Mouse (Mus musculus) intestine, embryonic 15.5 days (tissue): ENCODE data around the gene Mrgprf. TPM values are rescaled to one million over a fixed set of nuclear protein-coding genes. Genes with fewer than 3 reads are reported as not detected.

ENCODE experiments used
- ATAC-seq: fragments of 200-750 bp; cut with Nextera tagmentation; 2 replicates; pipeline ENCODE4 v1.8.0; 2017; ENCODE audit warnings: moderate TSS enrichment, moderate library complexity
- H3K27ac ChIP-seq: fragments of 300-500 bp; sonication (generic); 2 replicates; pipeline ENCODE4 v1.5.1; 2015; ENCODE audit warnings: mild to moderate bottlenecking, inconsistent platforms
- H3K27me3 ChIP-seq: fragments of 300-500 bp; sonication (generic); replicated peaks from 2 replicates; pipeline ENCODE4 v1.6.1; 2015; ENCODE audit warnings: inconsistent platforms
- H3K36me3 ChIP-seq: fragments of 300-500 bp; sonication (generic); 2 replicates; pipeline ENCODE4 v1.6.1; 2015; ENCODE audit warnings: inconsistent platforms
- H3K4me1 ChIP-seq: fragments of 300-500 bp; sonication (generic); replicated peaks from 2 replicates; pipeline ENCODE4 v1.6.1; 2015; ENCODE audit warnings: inconsistent platforms
- H3K4me2 ChIP-seq: fragments of 300-500 bp; sonication (generic); replicated peaks from 2 replicates; pipeline ENCODE4 v1.6.1; 2015; ENCODE audit warnings: mild to moderate bottlenecking, inconsistent platforms
- H3K4me3 ChIP-seq: fragments of 300-500 bp; sonication (generic); replicated peaks from 2 replicates; pipeline ENCODE4 v1.5.1; 2015; ENCODE audit warnings: inconsistent platforms
- H3K9ac ChIP-seq: fragments of 300-500 bp; sonication (generic); 2 replicates; pipeline ENCODE4 v1.6.1; 2015; ENCODE audit warnings: inconsistent platforms
- H3K9me3 ChIP-seq: fragments of 300-500 bp; sonication (generic); 2 replicates; pipeline ENCODE4 v1.6.1; 2016; ENCODE audit warnings: inconsistent platforms
- WGBS: fragments of 180-500 bp; shearing (Covaris S2); methylation state at CpG from one replicate; pipeline ENCODE4 v1.1.7; 2015; 5-methylcytosine and 5-hydroxymethylcytosine counted together
- polyA plus RNA-seq: library from polyadenylated mRNA; unstranded; fragments of >200 nt; fragmentation: Nextera tagmentation; extraction: Ambion mirVana; gene quantifications from 2 replicates; pipeline ENCODE4 v1.2.1, GENCODE M21; 2015

Gene Mrgprf
- polyA plus RNA-seq, 1 experiment from 2014 or later, result 1.8 TPM

GRCm38 (mm10) chr7:145283487-145284187 is 17.0 kb upstream of the Mrgprf start, which contains the start of gene Tpcn2:
Tpcn2 (minus strand) TSS chr7:145284011.
- Histone ChIP-seq H3K9ac (peak within 1 kb of the TSS; percentile 51), H3K4me3 (peak within 1 kb of the TSS; percentile 48), H3K27ac (peak within 1 kb of the TSS; percentile 23), H3K4me2 (peak within 1 kb of the TSS; percentile 78), H3K27me3 (no peaks in the 10 kb centered on the region), H3K4me1 (peaks cover 28% of the 10 kb centered on the region), H3K9me3 (no peaks in the 10 kb centered on the region), H3K36me3 (peaks cover 3% of the 10 kb centered on the region)
- ATAC-seq, result peak; percentile 95
- WGBS, result under 1% methylated on average over 18 of the region's 18 CpGs

GRCm38 (mm10) chr7:145284293-145284692 is 16.3 kb upstream of the Mrgprf start:
- Histone ChIP-seq H3K27me3 (no peaks in the 10 kb centered on the region), H3K27ac (peak overlapping the region; percentile 23), H3K9ac (no peak overlapping the region), H3K4me1 (peaks cover 28% of the 10 kb centered on the region), H3K9me3 (no peaks in the 10 kb centered on the region), H3K4me3 (peak overlapping the region; percentile 48; the same call in 1 of the 2 replicates), H3K36me3 (no peaks in the 10 kb centered on the region), H3K4me2 (peak overlapping the region; percentile 78)
- WGBS, result 50% methylated on average over 3 of the region's 3 CpGs
- ATAC-seq, result no peak

- no peak overlapping the region for H3K4me2 ChIP-seq
- H3K36me3 ChIP-seq, result no peaks in the 10 kb centered on the region
- no peaks in the 10 kb centered on the region for H3K27me3 ChIP-seq
- no peak overlapping the region for H3K4me3 ChIP-seq
- no peak overlapping the region for H3K9ac ChIP-seq
- WGBS, result 78% methylated on average over 4 of the region's 4 CpGs
- no peak overlapping the region for H3K27ac ChIP-seq
- no peak for ATAC-seq
- H3K9me3 ChIP-seq, result no peaks in the 10 kb centered on the region
- H3K4me1 ChIP-seq, result peaks cover 28% of the 10 kb centered on the region
Measured at GRCm38 (mm10) chr7:145285476-145285875, 15.2 kb upstream of the Mrgprf start.

GRCm38 (mm10) chr7:145287410-145287809 is 13.2 kb upstream of the Mrgprf start:
- no peak overlapping the region for H3K27ac ChIP-seq
- no peak overlapping the region for H3K4me2 ChIP-seq
- H3K9ac ChIP-seq, result no peak overlapping the region
- H3K4me3 ChIP-seq, result no peak overlapping the region
- no peaks in the 10 kb centered on the region for H3K27me3 ChIP-seq
- 61% methylated on average over 6 of the region's 6 CpGs for whole genome bisulfite sequencing
- H3K36me3 ChIP-seq, result no peaks in the 10 kb centered on the region
- no peaks in the 10 kb centered on the region for H3K9me3 ChIP-seq
- no peak for ATAC-seq
- peaks cover 15% of the 10 kb centered on the region for H3K4me1 ChIP-seq

GRCm38 (mm10) chr7:145289302-145289701 is 11.3 kb upstream of the Mrgprf start:
- H3K4me3 ChIP-seq, result no peak overlapping the region
- H3K4me2 ChIP-seq, result no peak overlapping the region
- H3K27me3 ChIP-seq, result no peaks in the 10 kb centered on the region
- no peaks in the 10 kb centered on the region for H3K36me3 ChIP-seq
- H3K27ac ChIP-seq, result no peak overlapping the region
- H3K9ac ChIP-seq, result no peak overlapping the region
- 31% methylated on average over 5 of the region's 5 CpGs for WGBS
- H3K9me3 ChIP-seq, result no peaks in the 10 kb centered on the region
- 0 out of 2 replicates have a peak, but pooled peaks cover 2% of the 10 kb centered on the region for H3K4me1 ChIP-seq
- ATAC-seq, result 0 out of 2 replicates have a peak, but pooled peaks have one; percentile 15

- Histone ChIP-seq H3K27me3 (no peaks in the 10 kb centered on the region), H3K4me1 (no peaks in the 10 kb centered on the region), H3K4me3 (no peak overlapping the region), H3K9me3 (no peaks in the 10 kb centered on the region), H3K27ac (no peak overlapping the region), H3K36me3 (no peaks in the 10 kb centered on the region), H3K4me2 (no peak overlapping the region), H3K9ac (no peak overlapping the region)
- no peak for ATAC-seq
- WGBS, result 92% methylated on average over 2 of the region's 2 CpGs
Measured at GRCm38 (mm10) chr7:145291847-145292246, 8.8 kb upstream of the Mrgprf start.

- Histone ChIP-seq H3K4me3 (no peak overlapping the region), H3K9me3 (no peaks in the 10 kb centered on the region), H3K27ac (no peak overlapping the region), H3K36me3 (no peaks in the 10 kb centered on the region), H3K27me3 (no peaks in the 10 kb centered on the region), H3K4me1 (no peaks in the 10 kb centered on the region), H3K9ac (no peak overlapping the region), H3K4me2 (no peak overlapping the region)
- 52% methylated on average over 2 of the region's 2 CpGs for WGBS
- peak; percentile 43; the same call in 1 of the 2 replicates for ATAC-seq
Measured at GRCm38 (mm10) chr7:145292726-145293125, 7.9 kb upstream of the Mrgprf start.

- Histone ChIP-seq H3K27me3 (no peaks in the 10 kb centered on the region), H3K36me3 (no peaks in the 10 kb centered on the region), H3K9ac (no peak overlapping the region), H3K4me3 (no peak overlapping the region), H3K27ac (no peak overlapping the region), H3K4me2 (no peak overlapping the region), H3K4me1 (peaks cover under 1% of the 10 kb centered on the region), H3K9me3 (no peaks in the 10 kb centered on the region)
- 38% methylated on average over 6 of the region's 6 CpGs for WGBS
- ATAC-seq, result no peak
Measured at GRCm38 (mm10) chr7:145293859-145294258, 6.8 kb upstream of the Mrgprf start.

GRCm38 (mm10) chr7:145298666-145299490 is 1.8 kb upstream of the Mrgprf start:
- H3K9me3 ChIP-seq, result no peaks in the 10 kb centered on the region
- H3K36me3 ChIP-seq, result no peaks in the 10 kb centered on the region
- H3K4me2 ChIP-seq, result no peak overlapping the region
- H3K27ac ChIP-seq, result 0 out of 2 replicates have a peak overlapping the region, but pooled peaks have one; percentile 32
- ATAC-seq, result no peak
- no peak overlapping the region for H3K9ac ChIP-seq
- H3K27me3 ChIP-seq, result no peaks in the 10 kb centered on the region
- H3K4me1 ChIP-seq, result peaks cover 23% of the 10 kb centered on the region
- WGBS, result 56% methylated on average over 3 of the region's 3 CpGs
- no peak overlapping the region for H3K4me3 ChIP-seq

GRCm38 (mm10) chr7:145299562-145300320 is 887 bp upstream of the Mrgprf start:
- ATAC-seq, result no peak
- Histone ChIP-seq H3K4me1 (peaks cover 23% of the 10 kb centered on the region), H3K9ac (no peak overlapping the region), H3K27ac (no peak overlapping the region), H3K9me3 (no peaks in the 10 kb centered on the region), H3K36me3 (no peaks in the 10 kb centered on the region), H3K4me3 (no peak overlapping the region), H3K4me2 (no peak overlapping the region), H3K27me3 (no peaks in the 10 kb centered on the region)
- 62% methylated on average over 7 of the region's 7 CpGs for WGBS

- no peak overlapping the region for H3K27ac ChIP-seq
- no peak overlapping the region for H3K9ac ChIP-seq
- H3K9me3 ChIP-seq, result no peaks in the 10 kb centered on the region
- no peaks in the 10 kb centered on the region for H3K36me3 ChIP-seq
- H3K4me3 ChIP-seq, result no peak overlapping the region
- peaks cover 23% of the 10 kb centered on the region for H3K4me1 ChIP-seq
- no peak overlapping the region for H3K4me2 ChIP-seq
- H3K27me3 ChIP-seq, result no peaks in the 10 kb centered on the region
- no peak for ATAC-seq
Measured at GRCm38 (mm10) chr7:145301008-145301340, 346 bp downstream of the Mrgprf start.
